Mouse (Mus musculus) forebrain, postnatal 0 days (tissue): ENCODE data around the gene Crat. TPM values are rescaled to one million over a fixed set of nuclear protein-coding genes. Genes with fewer than 3 reads are reported as not detected.
"Not testable (repeated sequence)": the region's sequence is repeated elsewhere in the genome, so short reads cannot be mapped to it uniquely, and the experiment has no call there.

Experiments
- ATAC-seq: fragments of 200-750 bp; cut with Nextera tagmentation; 2 replicates; pipeline ENCODE4 v1.8.0; 2017; ENCODE audit warnings: mild to moderate bottlenecking, moderate library complexity
- DNase-seq: peaks from one replicate; pipeline ENCODE4 v3.0.0-alpha.2; 2015
- H3K27ac ChIP-seq: fragments of 300-500 bp; sonication (generic); 2 replicates; pipeline ENCODE4 v1.5.1; 2014; ENCODE audit warnings: low read depth, mild to moderate bottlenecking, antibody characterized with exemption, low read length, moderate library complexity, mixed read lengths
- H3K27me3 ChIP-seq: fragments of 300-500 bp; sonication (generic); 2 replicates; pipeline ENCODE4 v1.6.1; 2014; ENCODE audit warnings: mild to moderate bottlenecking, low read length, mixed read lengths; ENCODE audit not compliant: insufficient read depth
- H3K36me3 ChIP-seq: fragments of 300-500 bp; sonication (generic); 2 replicates; pipeline ENCODE4 v1.6.1; 2014; ENCODE audit warnings: mild to moderate bottlenecking, moderate library complexity; ENCODE audit not compliant: insufficient read depth
- H3K4me1 ChIP-seq: fragments of 300-500 bp; sonication (generic); 2 replicates; pipeline ENCODE4 v1.6.1; 2014; ENCODE audit warnings: antibody characterized with exemption; ENCODE audit not compliant: insufficient read depth
- H3K4me2 ChIP-seq: fragments of 300-500 bp; sonication (generic); 2 replicates; pipeline ENCODE4 v1.6.1; 2014; ENCODE audit warnings: low read depth, mild to moderate bottlenecking, moderate library complexity
- H3K4me3 ChIP-seq: fragments of 300-500 bp; sonication (generic); 2 replicates; pipeline ENCODE4 v1.5.1; 2014; ENCODE audit warnings: low read depth, low read length, mixed read lengths
- H3K9ac ChIP-seq: fragments of 300-500 bp; sonication (generic); 2 replicates; pipeline ENCODE4 v1.6.1; 2014; ENCODE audit warnings: mild to moderate bottlenecking
- H3K9me3 ChIP-seq: fragments of 300-500 bp; sonication (generic); 2 replicates; pipeline ENCODE4 v1.6.1; 2016; ENCODE audit warnings: low read length
- CTCF ChIP-seq: sonication (generic); IDR thresholded peaks from 2 replicates; pipeline ENCODE4 v1.5.1; 2016; ENCODE audit warnings: antibody characterized with exemption, control low read depth, low read depth
- WGBS: fragments of 180-500 bp; shearing (Covaris S2); extraction: QIAGEN DNeasy Blood & Tissue Kit; methylation state at CpG from one replicate; pipeline ENCODE4 v1.1.7; 2014; 5-methylcytosine and 5-hydroxymethylcytosine counted together
- polyA plus RNA-seq: library from polyadenylated mRNA; unstranded; fragments of >200 nt; fragmentation: Nextera tagmentation; extraction: Ambion mirVana; gene quantifications from 2 replicates; pipeline ENCODE4 v1.2.1, GENCODE M21; 2015
- total RNA-seq: library from RNA; depleted of rRNA; stranded (reverse); fragments of >200 nt; gene quantifications from 2 replicates; pipeline ENCODE4 v1.2.3, GENCODE M21; 2014

Crat gene
- total and polyA plus RNA-seq, 2 experiments from 2014 or later = 24.0 to 33.6 TPM

GRCm38 (mm10) chr2:30436156-30436545, 20.5 kb upstream of the Crat start:
- Histone ChIP-seq H3K27ac (no peak overlapping the region), H3K4me1 (0 out of 2 replicates have a peak, but pooled peaks cover 1% of the 10 kb centered on the region), H3K27me3 (no peaks in the 10 kb centered on the region), H3K9me3 (no peaks in the 10 kb centered on the region), H3K4me3 (no peak overlapping the region), H3K36me3 (peaks cover 62% of the 10 kb centered on the region), H3K4me2 (no peak overlapping the region), H3K9ac (no peak overlapping the region)
- 85% methylated on average over 5 of the region's 5 CpGs for WGBS
- no peak for TF ChIP-seq CTCF
- ATAC-seq (peak; percentile 20; the same call in 1 of the 2 replicates), DNase-seq (peak; percentile 24)

GRCm38 (mm10) chr2:30435326-30436155, 19.9 kb upstream of the Crat start:
- TF ChIP-seq CTCF = peak; percentile 97
- Histone ChIP-seq H3K9me3 (no peaks in the 10 kb centered on the region), H3K27me3 (no peaks in the 10 kb centered on the region), H3K9ac (no peak overlapping the region), H3K27ac (no peak overlapping the region), H3K4me2 (no peak overlapping the region), H3K4me3 (no peak overlapping the region), H3K36me3 (peaks cover 66% of the 10 kb centered on the region), H3K4me1 (no peaks in the 10 kb centered on the region)
- peak; percentile 88 for DNase-seq
- WGBS = 56% methylated on average over 5 of the region's 5 CpGs
- ATAC-seq = peak; percentile 87

- Histone ChIP-seq H3K9ac (no peak overlapping the region), H3K36me3 (peaks cover 75% of the 10 kb centered on the region), H3K4me3 (no peak overlapping the region), H3K27me3 (no peaks in the 10 kb centered on the region), H3K4me1 (no peaks in the 10 kb centered on the region), H3K27ac (no peak overlapping the region), H3K4me2 (no peak overlapping the region), H3K9me3 (no peaks in the 10 kb centered on the region)
- no peak for ATAC-seq
- no peak for TF ChIP-seq CTCF
- no peak for DNase-seq
Observed at GRCm38 (mm10) chr2:30429156-30429555, 13.5 kb upstream of the Crat start.

GRCm38 (mm10) chr2:30421432-30421831, 5.8 kb upstream of the Crat start:
- no peaks in the 10 kb centered on the region for H3K9me3 ChIP-seq
- H3K9ac ChIP-seq = no peak overlapping the region
- H3K36me3 ChIP-seq = peaks cover 2% of the 10 kb centered on the region
- no peak overlapping the region for H3K27ac ChIP-seq
- H3K4me1 ChIP-seq = 0 out of 2 replicates have a peak, but pooled peaks cover 5% of the 10 kb centered on the region
- H3K4me2 ChIP-seq = no peak overlapping the region
- no peaks in the 10 kb centered on the region for H3K27me3 ChIP-seq
- WGBS = 67% methylated on average over 4 of the region's 4 CpGs
- no peak overlapping the region for H3K4me3 ChIP-seq
- TF ChIP-seq CTCF = no peak
- DNase-seq (no peak), ATAC-seq (peak; percentile 49; the same call in 1 of the 2 replicates)

GRCm38 (mm10) chr2:30419112-30419511, 3.5 kb upstream of the Crat start:
- Histone ChIP-seq H3K9ac (0 out of 2 replicates have a peak overlapping the region, but pooled peaks have one; percentile 7), H3K4me3 (no peak overlapping the region), H3K4me1 (peaks cover 14% of the 10 kb centered on the region), H3K27me3 (no peaks in the 10 kb centered on the region), H3K9me3 (no peaks in the 10 kb centered on the region), H3K36me3 (no peaks in the 10 kb centered on the region), H3K4me2 (no peak overlapping the region), H3K27ac (no peak overlapping the region)
- no peak for DNase-seq
- TF ChIP-seq CTCF = no peak
- 36% methylated on average over 10 of the region's 10 CpGs for WGBS
- no peak for ATAC-seq

GRCm38 (mm10) chr2:30418259-30418658, 2.6 kb upstream of the Crat start:
- Histone ChIP-seq H3K9me3 (no peaks in the 10 kb centered on the region), H3K4me3 (no peak overlapping the region), H3K27ac (no peak overlapping the region), H3K4me2 (no peak overlapping the region), H3K4me1 (peaks cover 16% of the 10 kb centered on the region), H3K9ac (no peak overlapping the region), H3K27me3 (no peaks in the 10 kb centered on the region), H3K36me3 (no peaks in the 10 kb centered on the region)
- no peak for ATAC-seq
- no peak for TF ChIP-seq CTCF
- WGBS = 62% methylated on average over 6 of the region's 6 CpGs
- DNase-seq = no peak

- peaks cover 16% of the 10 kb centered on the region for H3K4me1 ChIP-seq
Observed at GRCm38 (mm10) chr2:30417595-30418165, 2.1 kb upstream of the Crat start.

GRCm38 (mm10) chr2:30417154-30417553, 1.5 kb upstream of the Crat start:
- not testable (repeated sequence) for H3K9ac ChIP-seq, ATAC-seq, H3K36me3 ChIP-seq, DNase-seq, H3K9me3 ChIP-seq, H3K27me3 ChIP-seq, H3K4me3 ChIP-seq, H3K27ac ChIP-seq
- H3K4me1 ChIP-seq = peaks cover 16% of the 10 kb centered on the region
- 83% methylated on average over 6 of the region's 6 CpGs for WGBS
- H3K4me2 ChIP-seq = peak overlapping the region; percentile 85

More at GRCm38 (mm10) chr2:30417595-30418165, 2.1 kb upstream of the Crat start:
- DNase-seq (no peak), ATAC-seq (no peak)
- Histone ChIP-seq H3K9ac (no peak overlapping the region), H3K9me3 (no peaks in the 10 kb centered on the region), H3K4me3 (no peak overlapping the region), H3K4me2 (no peak overlapping the region), H3K36me3 (no peaks in the 10 kb centered on the region), H3K27ac (no peak overlapping the region), H3K27me3 (no peaks in the 10 kb centered on the region)
- TF ChIP-seq CTCF = no peak
- WGBS = 65% methylated on average over 5 of the region's 5 CpGs
